Mouse (Mus musculus) forebrain, embryonic 16.5 days (tissue): ENCODE measurements at regions not wholly inside any gene's neighbourhood (a gene's known extent, or its start where the extent isn't known, plus 50 kb on each side); places are given as distances from the start of the nearest gene placed in this dataset.

Experiments
- ATAC-seq: fragments of 200-750 bp; cut with Nextera tagmentation; 2 replicates; pipeline ENCODE4 v1.8.0; 2017; ENCODE audit warnings: mild to moderate bottlenecking, moderate library complexity
- H3K27ac ChIP-seq: fragments of 300-500 bp; sonication (generic); 2 replicates; pipeline ENCODE4 v1.5.1; 2014; ENCODE audit warnings: low read length, control low read depth
- H3K27me3 ChIP-seq: fragments of 300-500 bp; sonication (generic); replicated peaks from 2 replicates; pipeline ENCODE4 v1.6.1; 2014; ENCODE audit warnings: low read length; ENCODE audit not compliant: control insufficient read depth, insufficient read depth
- H3K36me3 ChIP-seq: fragments of 300-500 bp; sonication (generic); 2 replicates; pipeline ENCODE4 v1.6.1; 2014; ENCODE audit not compliant: control insufficient read depth, insufficient read depth
- H3K4me1 ChIP-seq: fragments of 300-500 bp; sonication (generic); replicated peaks from 2 replicates; pipeline ENCODE4 v1.6.1; 2014; ENCODE audit warnings: low read length; ENCODE audit not compliant: control insufficient read depth, insufficient read depth
- H3K4me2 ChIP-seq: fragments of 300-500 bp; sonication (generic); 2 replicates; pipeline ENCODE4 v1.6.1; 2014; ENCODE audit warnings: mild to moderate bottlenecking, low read length, control low read depth
- H3K4me3 ChIP-seq: fragments of 300-500 bp; sonication (generic); replicated peaks from 2 replicates; pipeline ENCODE4 v1.5.1; 2014; ENCODE audit warnings: mild to moderate bottlenecking, low read length, control low read depth
- H3K9ac ChIP-seq: fragments of 300-500 bp; sonication (generic); replicated peaks from 2 replicates; pipeline ENCODE4 v1.6.1; 2014; ENCODE audit warnings: low read depth, low read length, control low read depth
- H3K9me3 ChIP-seq: fragments of 300-500 bp; sonication (generic); 2 replicates; pipeline ENCODE4 v1.6.1; 2016; ENCODE audit warnings: low read length; ENCODE audit not compliant: control insufficient read depth
- WGBS: fragments of 180-500 bp; shearing (Covaris S2); extraction: QIAGEN DNeasy Blood & Tissue Kit; methylation state at CpG from one replicate; pipeline ENCODE4 v1.1.7; 2014; 5-methylcytosine and 5-hydroxymethylcytosine counted together

DNA sequence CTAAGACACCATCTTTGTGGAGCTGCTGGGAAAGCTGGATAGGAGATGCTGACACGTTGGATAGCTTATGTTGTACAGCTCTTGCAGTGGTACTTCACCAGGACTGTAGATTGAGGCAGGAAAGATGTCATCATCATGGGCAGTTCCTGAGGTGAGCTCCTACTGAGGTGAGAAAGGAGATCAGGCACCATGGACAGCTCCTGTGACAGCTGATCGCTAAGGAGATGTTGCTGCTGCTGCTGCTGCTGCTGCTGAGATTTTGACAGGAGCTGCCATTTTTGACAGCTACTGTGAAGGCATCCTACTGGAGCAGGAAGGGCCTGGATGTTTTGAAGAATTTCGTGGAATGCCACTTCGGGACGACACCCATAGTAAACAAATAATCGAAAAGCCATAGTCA is 152.6 kb downstream of the Adam29 start:
- Histone ChIP-seq H3K27me3 (no peaks in the 10 kb centered on the region), H3K4me2 (no peak overlapping the region), H3K4me1 (no peaks in the 10 kb centered on the region), H3K36me3 (no peaks in the 10 kb centered on the region), H3K9ac (no peak overlapping the region), H3K4me3 (no peak overlapping the region), H3K27ac (no peak overlapping the region), H3K9me3 (no peaks in the 10 kb centered on the region)
- WGBS, result 68% methylated on average over 6 of the region's 6 CpGs
- ATAC-seq, result no peak

GRCm38 (mm10) chr8:55724303-55725279 is 182.2 kb downstream of the Adam29 start:
- 70% methylated on average over 5 of the region's 5 CpGs for WGBS
- H3K36me3 ChIP-seq, result no peaks in the 10 kb centered on the region
- H3K27me3 ChIP-seq, result no peaks in the 10 kb centered on the region
- no peak overlapping the region for H3K4me3 ChIP-seq
- H3K9ac ChIP-seq, result no peak overlapping the region
- no peak overlapping the region for H3K27ac ChIP-seq
- no peaks in the 10 kb centered on the region for H3K4me1 ChIP-seq
- peak; percentile 69 for ATAC-seq
- H3K4me2 ChIP-seq, result no peak overlapping the region
- no peaks in the 10 kb centered on the region for H3K9me3 ChIP-seq

DNA sequence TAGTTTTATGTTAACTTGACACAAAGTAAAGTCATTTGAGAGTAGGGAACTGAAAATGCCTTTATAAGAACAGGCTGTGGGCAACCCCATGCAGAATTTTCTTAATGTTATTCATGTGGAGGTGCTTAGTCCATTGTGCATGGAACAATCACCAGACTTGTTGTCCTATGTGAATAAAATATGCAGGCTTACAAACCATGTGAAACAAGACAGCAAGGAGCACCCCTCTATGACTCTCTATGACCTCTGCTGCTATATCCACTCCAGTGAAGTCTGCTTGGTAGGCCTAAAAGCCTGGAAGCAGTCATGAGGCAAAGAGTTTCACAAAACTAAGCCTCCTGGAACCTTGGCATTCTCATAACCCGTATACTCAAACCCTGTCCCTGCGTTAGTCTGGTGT is 215.0 kb downstream of the Adam29 start:
- Histone ChIP-seq H3K4me3 (no peak overlapping the region), H3K4me2 (no peak overlapping the region), H3K4me1 (no peaks in the 10 kb centered on the region), H3K9ac (no peak overlapping the region), H3K36me3 (no peaks in the 10 kb centered on the region), H3K27me3 (no peaks in the 10 kb centered on the region), H3K27ac (no peak overlapping the region), H3K9me3 (no peaks in the 10 kb centered on the region)
- 54% methylated on average over 2 of the region's 2 CpGs for WGBS
- no peak for ATAC-seq

DNA sequence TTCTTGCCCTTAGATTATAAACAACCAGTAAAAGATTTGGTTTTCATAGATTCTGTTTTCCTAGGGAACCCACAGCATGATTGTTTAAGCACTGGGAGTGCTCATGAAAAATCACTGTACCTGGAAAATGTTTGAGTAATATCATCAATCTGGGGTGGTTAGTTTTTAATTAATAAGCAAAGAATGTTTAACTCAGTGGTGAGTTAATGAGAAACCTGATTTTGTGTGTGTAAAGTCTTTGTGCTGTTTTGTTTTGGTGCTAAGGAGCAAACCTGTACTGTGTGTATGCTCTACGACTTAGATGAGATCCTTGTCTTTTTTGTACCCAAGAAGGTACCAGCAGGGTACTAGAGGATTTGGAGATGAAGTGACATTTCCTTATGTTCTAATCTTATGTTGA is 226.3 kb downstream of the Adam29 start:
- Histone ChIP-seq H3K4me1 (no peaks in the 10 kb centered on the region), H3K4me3 (no peak overlapping the region), H3K27me3 (no peaks in the 10 kb centered on the region), H3K36me3 (no peaks in the 10 kb centered on the region), H3K4me2 (no peak overlapping the region), H3K9me3 (no peaks in the 10 kb centered on the region), H3K9ac (no peak overlapping the region), H3K27ac (no peak overlapping the region)
- WGBS, result 77% methylated on average over 1 of the region's 1 CpGs
- ATAC-seq, result no peak

DNA sequence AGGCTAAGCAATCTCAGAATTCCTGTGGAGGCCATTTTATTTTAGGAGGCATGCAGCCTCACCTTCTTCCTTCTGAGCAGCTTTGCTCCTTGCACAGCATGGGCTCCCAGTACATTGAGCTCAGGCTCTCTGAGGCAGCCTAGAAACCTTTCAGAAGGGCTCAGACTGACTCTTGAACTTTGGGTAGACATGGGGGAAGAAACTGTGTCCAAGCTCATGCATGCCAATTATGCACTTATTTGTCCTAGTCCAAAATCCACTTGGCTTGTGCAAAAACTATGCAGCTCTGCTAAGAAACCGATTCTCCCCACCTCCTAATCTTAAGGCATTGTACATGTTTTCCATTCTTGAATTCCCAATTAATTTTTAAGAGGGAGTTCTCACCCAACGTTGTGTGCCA is 268.0 kb downstream of the Adam29 start:
- ATAC-seq, result no peak
- Histone ChIP-seq H3K36me3 (no peaks in the 10 kb centered on the region), H3K27ac (no peak overlapping the region), H3K4me1 (no peaks in the 10 kb centered on the region), H3K27me3 (no peaks in the 10 kb centered on the region), H3K4me3 (no peak overlapping the region), H3K9me3 (no peaks in the 10 kb centered on the region), H3K9ac (no peak overlapping the region), H3K4me2 (no peak overlapping the region)
- WGBS, result 81% methylated on average over 2 of the region's 2 CpGs

DNA sequence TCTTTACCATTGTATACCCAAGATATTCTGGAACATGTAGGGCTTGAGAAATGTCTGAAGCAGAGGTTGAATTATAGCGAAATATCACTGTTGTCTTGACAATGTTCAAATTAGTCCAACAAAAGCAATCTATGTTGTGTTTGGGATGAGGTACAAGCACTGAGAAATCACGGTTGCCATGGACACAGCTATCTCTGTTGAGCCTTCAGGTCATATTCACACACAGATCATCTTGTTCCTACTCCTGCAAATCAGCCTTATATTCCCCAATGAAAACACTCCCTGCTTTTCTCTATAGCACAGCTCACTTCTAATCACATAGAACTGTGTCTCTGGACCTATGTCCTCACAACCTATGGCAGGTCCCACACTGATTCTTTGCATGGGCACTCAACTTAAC is 284.3 kb downstream of the Adam29 start:
- Histone ChIP-seq H3K4me2 (no peak overlapping the region), H3K4me1 (no peaks in the 10 kb centered on the region), H3K27me3 (no peaks in the 10 kb centered on the region), H3K9ac (no peak overlapping the region), H3K9me3 (no peaks in the 10 kb centered on the region), H3K4me3 (no peak overlapping the region), H3K36me3 (no peaks in the 10 kb centered on the region), H3K27ac (no peak overlapping the region)
- WGBS, result 90% methylated on average over 2 of the region's 2 CpGs
- ATAC-seq, result no peak
